Mouse (Mus musculus) liver, adult 2 months (tissue): ENCODE measurements around the gene Tspo.

Source experiments
- CTCF ChIP-seq: fragments of 200-500 bp; IDR thresholded peaks from 2 replicates; pipeline ENCODE4 v1.5.1; 2011; ENCODE audit warnings: low read depth, low read length, control low read depth
- POLR2A ChIP-seq: fragments of 200-500 bp; IDR thresholded peaks from 2 replicates; pipeline ENCODE4 v1.6.1; 2011; ENCODE audit warnings: low read length, control low read depth; ENCODE audit not compliant: insufficient read depth; ENCODE audit errors: extremely low read depth

DNA sequence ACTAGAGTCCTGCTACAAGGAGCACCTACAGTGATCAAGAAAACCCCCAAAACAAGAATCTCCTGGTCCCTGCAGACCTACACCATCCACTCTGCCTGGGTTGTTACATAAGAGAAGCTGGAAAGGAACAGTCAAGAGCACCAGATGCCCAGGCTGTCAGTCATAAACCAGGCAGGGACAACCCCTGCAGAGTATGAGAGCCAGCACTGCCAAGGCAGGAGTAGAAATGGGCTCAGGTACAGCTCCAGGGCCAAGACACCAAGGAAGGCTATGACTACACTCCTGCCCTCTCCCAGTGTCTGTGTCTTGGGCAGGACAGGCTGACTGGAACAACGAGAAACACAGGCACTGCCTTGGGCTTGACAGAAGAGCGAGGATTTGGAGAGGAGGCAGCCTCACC lies 13.3 kb upstream of the Tspo start:
- TF ChIP-seq CTCF (no peak), POLR2A (no peak)
